Mouse (Mus musculus): ENCODE results near the gene Akr1c13. TPM values are rescaled to one million over a fixed set of nuclear protein-coding genes. Genes with fewer than 3 reads are reported as not detected.

Akr1c13 gene
- polyA plus RNA-seq (2012; rRNA removed) = 1.7 and 1.8 TPM in 2 replicates

DNA sequence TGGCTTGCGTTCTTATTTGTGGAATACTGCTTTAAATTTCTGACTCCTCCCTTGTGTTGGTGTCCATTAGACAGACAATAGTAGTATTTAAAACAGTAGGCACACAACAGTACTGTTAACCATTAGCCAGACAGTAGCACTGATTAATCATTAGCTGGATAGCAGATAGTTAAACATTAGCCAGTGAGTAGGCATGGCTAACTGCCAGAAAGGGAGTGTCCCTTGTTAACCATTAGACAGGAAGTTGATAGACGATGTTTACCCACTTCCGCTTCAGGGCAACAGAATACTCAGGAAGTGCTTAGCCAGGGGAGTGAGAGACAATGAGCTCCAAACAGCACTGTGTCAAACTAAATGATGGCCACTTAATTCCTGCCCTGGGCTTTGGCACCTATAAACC lies at the start of gene Akr1c13:
Gene Akr1c13 (plus strand): TSS at position 247 of the 400 bp plus-strand sequence.

DNA sequence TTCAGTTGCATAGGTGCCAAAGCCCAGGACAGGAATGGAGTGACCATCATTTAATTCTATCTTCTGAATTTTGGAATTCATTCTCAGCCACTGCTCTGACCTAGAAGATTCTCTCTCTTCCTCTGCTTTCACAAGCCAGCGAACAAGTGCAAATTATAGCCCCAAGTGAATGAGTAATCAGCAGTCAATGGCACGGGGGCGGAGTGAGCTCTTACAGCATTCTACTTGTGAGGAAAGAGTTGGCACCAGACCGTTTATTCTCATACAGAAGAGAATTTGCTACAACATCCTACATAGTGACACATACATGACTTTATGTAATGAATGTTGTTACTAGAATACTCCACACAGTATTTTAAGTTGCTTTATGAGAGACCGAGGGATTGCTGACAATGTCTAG lies 40.4 kb upstream of the Akr1c13 start, which contains the start of gene Akr1c18:
Gene Akr1c18 (minus strand): TSS at position 137 of the 400 bp plus-strand sequence.

DNA sequence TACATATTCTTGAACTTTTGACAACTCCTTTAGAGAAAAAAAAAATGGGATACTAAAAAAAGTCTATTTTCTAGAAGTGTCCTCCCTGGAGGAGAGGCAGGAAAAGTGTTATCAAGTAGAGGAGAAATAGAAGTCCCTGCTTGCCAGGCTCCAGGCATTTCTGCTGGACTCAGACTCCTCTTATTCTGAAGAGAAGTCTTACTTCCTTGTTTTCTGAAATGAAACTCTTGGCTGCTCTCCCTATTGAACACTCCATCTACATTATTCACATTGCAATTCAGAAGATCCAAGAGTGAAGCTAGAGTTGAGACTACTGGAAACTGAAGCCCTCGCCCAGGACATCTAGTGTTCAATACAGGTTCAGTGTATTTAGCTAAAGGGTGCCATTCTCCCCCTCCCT lies 37.5 kb downstream of the Akr1c13 start, which contains the start of gene Akr1c19:
Gene Akr1c19 (plus strand): TSS at position 260 of the 400 bp plus-strand sequence.

Other genes with a start within 250 kb of the Akr1c13 start
- gene Ucn3, start 245.8 kb upstream of the Akr1c13 start, polyA plus RNA-seq (2012; rRNA removed) = 0.14 TPM in 1 of 2 replicates, not detected in the other
- 0.32 and 0.65 TPM in 2 replicates for gene Akr1c14, start 142.1 kb upstream of the Akr1c13 start, polyA plus RNA-seq (2012; rRNA removed)
- gene Akr1c18, start 40.5 kb upstream of the Akr1c13 start, polyA plus RNA-seq (2012; rRNA removed) = not detected in 2 replicates
- 2.5 and 3.0 TPM in 2 replicates for gene Akr1c19, start 37.5 kb downstream of the Akr1c13 start, polyA plus RNA-seq (2012; rRNA removed)
- 0.09 and 0.11 TPM in 2 replicates for gene Akr1c12, start 88.3 kb downstream of the Akr1c13 start, polyA plus RNA-seq (2012; rRNA removed)
- gene Akr1c6, start 243.2 kb downstream of the Akr1c13 start, polyA plus RNA-seq (2012; rRNA removed) = not detected in 2 replicates

All from central nervous system, embryonic 14 days (tissue).